1 mouse cellular context compared by ENCODE assay signal in genomic region chr5:65696821-65697485, GRCm38 (mm10).
TF ChIP-seq lines count a peak whose summit lies in the region.

No protein-coding gene starts in this region.

TF ChIP-seq in CH12.LX, 34 proteins besides CTCF, POLR2A, EP300 and RAD21 (continued from another document):
- peak; percentile 55; the same call in 1 of the 2 replicates for TF ChIP-seq UBTF (IDR thresholded peaks at IDR 0.05; ENCODE audit: low read depth, low read length)
- no peak for TF ChIP-seq POLR2AphosphoS2 (IDR thresholded peaks at IDR 0.05; ENCODE audit: low read depth, low read length)
- no peak for TF ChIP-seq JUN (IDR thresholded peaks at IDR 0.05; ENCODE audit: insufficient read depth, low read depth, low read length)
- TF ChIP-seq RCOR1 (conservative IDR thresholded peaks at IDR 0.05; ENCODE audit: low read depth, low read length): no peak
- TF ChIP-seq TBP (conservative IDR thresholded peaks at IDR 0.05; ENCODE audit: low read depth, low read length): no peak
- no peak for TF ChIP-seq ETS1 (conservative IDR thresholded peaks at IDR 0.05; ENCODE audit: low read depth, low read length)
- 0 out of 2 replicates have a peak, but pooled peaks have one; percentile 18 for TF ChIP-seq NELFE (IDR thresholded peaks at IDR 0.05; ENCODE audit: low read depth, low read length)
- TF ChIP-seq TCF12 (IDR thresholded peaks at IDR 0.05; ENCODE audit: low read depth, low read length): no peak
- TF ChIP-seq NRF1 (IDR thresholded peaks at IDR 0.05; ENCODE audit: low read depth, low read length): no peak
- TF ChIP-seq MAFK (IDR thresholded peaks at IDR 0.05; ENCODE audit: insufficient replicate concordance, low read length): no peak
- no peak; the same call in 1 of the 2 replicates for TF ChIP-seq IRF4 (IDR thresholded peaks at IDR 0.05; ENCODE audit: low read depth, low read length)
- no peak for TF ChIP-seq USF1 (IDR thresholded peaks at IDR 0.05; ENCODE audit: low read depth, low read length)
- TF ChIP-seq BHLHE40 (IDR thresholded peaks at IDR 0.05; ENCODE audit: low read depth, low read length): 0 out of 2 replicates have a peak, but pooled peaks have one; percentile 4
- no peak for TF ChIP-seq GABPA (IDR thresholded peaks at IDR 0.05; ENCODE audit: insufficient replicate concordance, low read depth, low read length)
- no peak; the same call in 1 of the 2 replicates for TF ChIP-seq MXI1 (IDR thresholded peaks at IDR 0.05; ENCODE audit: low read depth, low read length)
- no peak for TF ChIP-seq MYC (IDR thresholded peaks at IDR 0.05; ENCODE audit: low read depth, low read length)
- TF ChIP-seq CHD1 (IDR thresholded peaks at IDR 0.05; ENCODE audit: low read depth, low read length): no peak
